Mouse (Mus musculus) small intestine, adult 2 months (tissue): ENCODE data around the gene Ust.

Source experiments
- CTCF ChIP-seq: fragments of 200-500 bp; IDR thresholded peaks from 2 replicates; pipeline ENCODE4 v1.5.1; 2012; ENCODE audit warnings: low read depth, mild to moderate bottlenecking, control low read depth, inconsistent platforms, low read length, moderate library complexity, mixed read lengths; ENCODE audit not compliant: insufficient replicate concordance, insufficient read length; ENCODE audit errors: extremely low read depth
- POLR2A ChIP-seq: fragments of 200-500 bp; IDR thresholded peaks from 2 replicates; pipeline ENCODE4 v1.6.1; 2012; ENCODE audit warnings: low read depth, mild to moderate bottlenecking, control low read depth, inconsistent platforms, low read length, moderate library complexity

DNA sequence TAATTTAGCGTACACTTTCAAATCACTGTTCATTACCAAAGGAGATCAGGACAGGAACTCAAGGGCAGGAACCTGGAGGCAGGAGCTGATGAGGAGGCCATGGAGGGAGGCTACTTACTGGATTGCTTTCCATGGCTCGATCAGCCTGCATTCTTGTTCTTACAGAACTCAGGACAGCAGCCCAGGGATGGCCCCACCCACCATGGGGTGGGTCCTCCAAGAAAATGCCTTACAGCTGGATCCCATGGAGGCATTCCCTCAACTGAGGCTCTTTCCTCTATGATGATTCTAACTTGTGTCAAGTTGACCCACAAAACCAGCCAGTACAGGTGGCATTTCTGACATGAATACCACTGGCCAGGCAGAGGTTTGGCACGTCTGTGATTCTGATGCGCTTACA lies 314.9 kb downstream of the Ust start:
- no peak for TF ChIP-seq POLR2A
- no peak for TF ChIP-seq CTCF
